Mouse (Mus musculus): ENCODE measurements around the gene Bbox1. TPM values are rescaled to one million over a fixed set of nuclear protein-coding genes. Genes with fewer than 3 reads are reported as not detected.

Bbox1 gene
- polyA plus RNA-seq (2015; fragmentation: Nextera tagmentation; extraction: Ambion mirVana) = 0.04 and 0.12 TPM in 2 replicates

GRCm38 (mm10) chr2:110314509-110315155 is at the start of gene Bbox1:
Bbox1 (minus strand) TSS chr2:110314560.
- WGBS = 73% methylated on average over 6 of the region's 6 CpGs
- no peak for ATAC-seq (ENCODE audit: low FRiP score, low TSS enrichment)
- Histone ChIP-seq H3K9ac (replicated peaks; ENCODE audit: low read length) (no peak within 1 kb of the TSS), H3K27me3 (ENCODE audit: insufficient read depth, low read length) (no peaks in the 10 kb centered on the region), H3K4me2 (replicated peaks; ENCODE audit: low read depth, low read length) (no peak within 1 kb of the TSS), H3K36me3 (ENCODE audit: insufficient read depth, low read length) (no peaks in the 10 kb centered on the region), H3K4me1 (ENCODE audit: insufficient read depth, low read length) (no peaks in the 10 kb centered on the region), H3K4me3 (ENCODE audit: low read length) (no peak within 1 kb of the TSS), H3K9me3 (ENCODE audit: low read length) (no peaks in the 10 kb centered on the region), H3K27ac (ENCODE audit: low read length) (no peak within 1 kb of the TSS)

GRCm38 (mm10) chr2:110363855-110364254 is 49.5 kb upstream of the Bbox1 start:
- H3K4me2 ChIP-seq (replicated peaks; ENCODE audit: low read depth, low read length) = no peak overlapping the region
- no peak overlapping the region for H3K9ac ChIP-seq (replicated peaks; ENCODE audit: low read length)
- peaks cover 4% of the 10 kb centered on the region; the same call in 1 of the 2 replicates for H3K27me3 ChIP-seq (ENCODE audit: insufficient read depth, low read length)
- no peak for ATAC-seq (ENCODE audit: low FRiP score, low TSS enrichment)
- WGBS = 61% methylated on average over 3 of the region's 3 CpGs
- H3K36me3 ChIP-seq (ENCODE audit: insufficient read depth, low read length) = no peaks in the 10 kb centered on the region
- no peak overlapping the region for H3K4me3 ChIP-seq (ENCODE audit: low read length)
- H3K9me3 ChIP-seq (ENCODE audit: low read length) = no peaks in the 10 kb centered on the region
- no peak overlapping the region for H3K27ac ChIP-seq (ENCODE audit: low read length)
- H3K4me1 ChIP-seq (ENCODE audit: insufficient read depth, low read length) = peaks cover 5% of the 10 kb centered on the region; the same call in 1 of the 2 replicates

- no peaks in the 10 kb centered on the region for H3K36me3 ChIP-seq (ENCODE audit: insufficient read depth, low read length)
- 1% methylated on average over 33 of the region's 33 CpGs for WGBS
- peak; percentile 93 for ATAC-seq (ENCODE audit: low FRiP score, low TSS enrichment)
- H3K9ac ChIP-seq (replicated peaks; ENCODE audit: low read length) = peak within 1 kb of the TSS; percentile 70
- peak within 1 kb of the TSS; percentile 48; the same call in 1 of the 2 replicates for H3K27ac ChIP-seq (ENCODE audit: low read length)
- H3K4me2 ChIP-seq (replicated peaks; ENCODE audit: low read depth, low read length) = peak within 1 kb of the TSS; percentile 68
- H3K27me3 ChIP-seq (ENCODE audit: insufficient read depth, low read length) = peaks cover 4% of the 10 kb centered on the region; the same call in 1 of the 2 replicates
- H3K9me3 ChIP-seq (ENCODE audit: low read length) = no peaks in the 10 kb centered on the region
- H3K4me1 ChIP-seq (ENCODE audit: insufficient read depth, low read length) = peaks cover 5% of the 10 kb centered on the region; the same call in 1 of the 2 replicates
- peak within 1 kb of the TSS; percentile 60 for H3K4me3 ChIP-seq (ENCODE audit: low read length)
Measured at GRCm38 (mm10) chr2:110362432-110363283, 48.3 kb upstream of the Bbox1 start, which contains the start of gene Fibin. Fibin (minus strand) TSS chr2:110363183.

DNA sequence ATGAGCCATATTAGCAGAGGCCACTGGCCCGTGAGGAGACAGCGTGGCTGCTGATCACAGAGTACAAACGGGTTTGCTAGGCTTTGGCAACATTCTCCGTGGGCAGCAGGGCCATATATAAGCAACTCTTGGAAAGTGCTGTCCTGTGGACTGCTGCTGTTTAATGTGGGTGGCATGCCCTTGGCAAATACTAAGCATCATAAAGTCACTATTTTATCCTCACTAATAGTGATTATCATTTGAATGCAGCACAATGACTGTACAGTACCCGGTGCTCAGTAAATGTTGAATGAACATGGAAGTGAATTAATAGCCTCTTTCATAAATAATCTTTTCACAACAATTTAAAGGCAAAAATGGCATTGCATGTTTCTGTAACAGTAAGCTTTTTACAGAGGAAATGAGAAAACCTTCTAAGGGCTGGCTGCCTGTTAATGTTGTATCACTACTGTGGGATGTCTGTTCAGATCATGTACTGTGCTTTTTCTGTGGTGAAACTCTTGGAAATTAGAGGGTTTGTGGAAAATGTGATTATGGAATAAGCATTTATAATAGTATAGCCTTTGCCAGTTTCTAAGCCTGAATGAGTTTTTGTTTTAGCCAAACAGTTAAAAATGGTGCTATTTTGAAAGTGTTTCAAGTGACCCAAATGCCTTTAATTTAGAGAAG is 39.1 kb upstream of the Bbox1 start:
- H3K4me3 ChIP-seq (ENCODE audit: low read length) = no peak overlapping the region
- 77% methylated on average over 5 of the region's 5 CpGs for WGBS
- no peaks in the 10 kb centered on the region for H3K9me3 ChIP-seq (ENCODE audit: low read length)
- no peak overlapping the region for H3K4me2 ChIP-seq (replicated peaks; ENCODE audit: low read depth, low read length)
- 0 out of 2 replicates have a peak, but pooled peaks cover 3% of the 10 kb centered on the region for H3K4me1 ChIP-seq (ENCODE audit: insufficient read depth, low read length)
- no peak overlapping the region for H3K9ac ChIP-seq (replicated peaks; ENCODE audit: low read length)
- no peaks in the 10 kb centered on the region for H3K36me3 ChIP-seq (ENCODE audit: insufficient read depth, low read length)
- H3K27ac ChIP-seq (ENCODE audit: low read length) = no peak overlapping the region
- no peak for ATAC-seq (ENCODE audit: low FRiP score, low TSS enrichment)
- no peaks in the 10 kb centered on the region for H3K27me3 ChIP-seq (ENCODE audit: insufficient read depth, low read length)

DNA sequence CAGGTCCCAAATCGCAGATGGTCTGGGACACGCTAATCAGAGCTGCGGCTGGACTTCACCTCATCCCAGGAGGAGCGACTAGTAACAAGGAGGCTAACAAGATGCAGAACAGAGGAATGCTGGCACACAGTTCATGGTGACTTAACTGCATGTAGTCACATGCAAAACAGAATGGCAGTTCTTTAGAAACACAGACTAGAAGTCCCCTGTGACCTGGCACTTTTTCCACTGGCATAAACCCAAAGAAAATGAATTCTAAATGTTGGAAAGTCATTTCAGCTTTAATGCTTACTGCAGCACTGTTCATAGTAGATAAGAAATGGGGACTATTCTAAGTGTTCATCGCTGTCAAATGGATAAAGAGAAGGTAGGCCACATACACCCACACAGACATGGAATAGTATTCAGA is 37.5 kb upstream of the Bbox1 start:
- H3K4me1 ChIP-seq (ENCODE audit: insufficient read depth, low read length) = 0 out of 2 replicates have a peak, but pooled peaks cover 3% of the 10 kb centered on the region
- H3K4me3 ChIP-seq (ENCODE audit: low read length) = no peak overlapping the region
- WGBS = 64% methylated on average over 5 of the region's 5 CpGs
- no peak for ATAC-seq (ENCODE audit: low FRiP score, low TSS enrichment)
- no peak overlapping the region for H3K9ac ChIP-seq (replicated peaks; ENCODE audit: low read length)
- no peaks in the 10 kb centered on the region for H3K27me3 ChIP-seq (ENCODE audit: insufficient read depth, low read length)
- no peaks in the 10 kb centered on the region for H3K9me3 ChIP-seq (ENCODE audit: low read length)
- no peak overlapping the region for H3K27ac ChIP-seq (ENCODE audit: low read length)
- H3K36me3 ChIP-seq (ENCODE audit: insufficient read depth, low read length) = no peaks in the 10 kb centered on the region
- H3K4me2 ChIP-seq (replicated peaks; ENCODE audit: low read depth, low read length) = no peak overlapping the region

DNA sequence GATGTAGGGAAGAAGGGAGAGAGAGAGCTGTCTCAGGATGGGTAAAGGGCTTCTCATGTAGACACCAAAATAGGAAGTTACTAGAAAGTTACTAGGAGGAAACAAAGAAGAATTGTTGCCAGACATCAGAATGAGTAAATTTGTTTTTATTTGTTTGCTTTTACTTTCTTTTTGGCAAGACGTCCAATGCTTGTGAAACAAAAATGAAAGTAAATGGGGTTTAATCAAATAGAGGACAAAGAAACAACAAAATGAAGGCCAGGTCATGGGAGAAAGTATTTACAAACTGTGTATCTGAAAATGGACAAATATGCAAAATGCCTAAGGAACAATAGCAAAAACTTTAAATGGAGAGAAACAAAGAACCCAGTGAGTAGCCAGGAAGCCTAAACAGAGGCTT is 37.0 kb upstream of the Bbox1 start:
- no peak for ATAC-seq (ENCODE audit: low FRiP score, low TSS enrichment)
- Histone ChIP-seq H3K27me3 (ENCODE audit: insufficient read depth, low read length) (no peaks in the 10 kb centered on the region), H3K9ac (replicated peaks; ENCODE audit: low read length) (no peak overlapping the region), H3K9me3 (ENCODE audit: low read length) (no peaks in the 10 kb centered on the region), H3K4me1 (ENCODE audit: insufficient read depth, low read length) (0 out of 2 replicates have a peak, but pooled peaks cover 3% of the 10 kb centered on the region), H3K4me2 (replicated peaks; ENCODE audit: low read depth, low read length) (no peak overlapping the region), H3K27ac (ENCODE audit: low read length) (no peak overlapping the region), H3K36me3 (ENCODE audit: insufficient read depth, low read length) (no peaks in the 10 kb centered on the region), H3K4me3 (ENCODE audit: low read length) (no peak overlapping the region)
- WGBS = 61% methylated on average over 1 of the region's 1 CpGs

DNA sequence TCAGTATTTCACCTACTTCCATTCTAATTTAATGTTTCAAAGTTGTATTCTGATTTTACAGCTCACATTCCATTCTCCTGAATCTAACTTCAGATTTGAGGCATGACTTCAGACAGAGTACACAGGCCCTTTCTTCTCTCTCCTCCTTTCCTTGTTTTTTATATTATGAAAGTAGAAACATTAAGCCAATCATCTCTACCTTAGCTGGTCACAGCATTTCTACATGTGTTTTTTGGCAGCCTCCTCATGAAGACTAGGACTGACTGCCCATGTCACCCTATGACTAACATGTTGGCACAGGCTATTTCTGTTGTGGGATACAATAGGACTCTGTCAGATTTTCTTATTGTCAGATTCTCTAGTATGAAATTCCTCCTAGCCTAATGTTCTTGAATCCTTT is 14.6 kb upstream of the Bbox1 start:
- no peak overlapping the region for H3K4me2 ChIP-seq (replicated peaks; ENCODE audit: low read depth, low read length)
- H3K9ac ChIP-seq (replicated peaks; ENCODE audit: low read length) = no peak overlapping the region
- no peak overlapping the region for H3K27ac ChIP-seq (ENCODE audit: low read length)
- ATAC-seq (ENCODE audit: low FRiP score, low TSS enrichment) = no peak
- no peaks in the 10 kb centered on the region for H3K27me3 ChIP-seq (ENCODE audit: insufficient read depth, low read length)
- H3K4me3 ChIP-seq (ENCODE audit: low read length) = no peak overlapping the region
- H3K4me1 ChIP-seq (ENCODE audit: insufficient read depth, low read length) = no peaks in the 10 kb centered on the region; the same call in 1 of the 2 replicates
- H3K9me3 ChIP-seq (ENCODE audit: low read length) = no peaks in the 10 kb centered on the region
- no peaks in the 10 kb centered on the region for H3K36me3 ChIP-seq (ENCODE audit: insufficient read depth, low read length)

- 58% methylated on average over 4 of the region's 4 CpGs for WGBS
- H3K4me1 ChIP-seq (ENCODE audit: insufficient read depth, low read length) = no peaks in the 10 kb centered on the region
- H3K9ac ChIP-seq (replicated peaks; ENCODE audit: low read length) = no peak overlapping the region
- no peak overlapping the region for H3K27ac ChIP-seq (ENCODE audit: low read length)
- no peak for ATAC-seq (ENCODE audit: low FRiP score, low TSS enrichment)
- H3K4me2 ChIP-seq (replicated peaks; ENCODE audit: low read depth, low read length) = no peak overlapping the region
- H3K9me3 ChIP-seq (ENCODE audit: low read length) = no peaks in the 10 kb centered on the region
- no peaks in the 10 kb centered on the region for H3K27me3 ChIP-seq (ENCODE audit: insufficient read depth, low read length)
- H3K36me3 ChIP-seq (ENCODE audit: insufficient read depth, low read length) = no peaks in the 10 kb centered on the region
- no peak overlapping the region for H3K4me3 ChIP-seq (ENCODE audit: low read length)
Measured at GRCm38 (mm10) chr2:110319949-110320348, 5.6 kb upstream of the Bbox1 start.

DNA sequence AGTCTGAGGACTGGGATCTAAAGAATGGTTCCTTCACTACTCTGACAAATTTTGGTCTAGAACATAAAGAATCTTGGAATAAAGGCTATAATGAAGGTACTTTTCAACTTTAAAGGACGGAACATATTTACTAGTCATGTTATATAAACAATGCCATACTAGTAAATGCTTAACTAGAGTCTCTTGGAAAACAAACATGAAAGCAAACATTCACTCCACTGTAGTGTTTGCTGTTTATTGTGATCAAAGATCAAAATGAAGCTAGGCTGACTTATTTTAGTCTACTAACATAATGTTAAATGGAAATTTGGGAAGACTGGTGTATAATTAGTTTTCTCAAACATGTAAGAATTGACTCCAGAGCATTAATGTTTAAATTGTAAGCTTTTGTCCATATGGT is 4.9 kb upstream of the Bbox1 start:
- no peak for ATAC-seq (ENCODE audit: low FRiP score, low TSS enrichment)
- H3K27me3 ChIP-seq (ENCODE audit: insufficient read depth, low read length) = no peaks in the 10 kb centered on the region
- H3K4me3 ChIP-seq (ENCODE audit: low read length) = no peak overlapping the region
- no peak overlapping the region for H3K9ac ChIP-seq (replicated peaks; ENCODE audit: low read length)
- H3K36me3 ChIP-seq (ENCODE audit: insufficient read depth, low read length) = no peaks in the 10 kb centered on the region
- no peak overlapping the region for H3K27ac ChIP-seq (ENCODE audit: low read length)
- H3K4me1 ChIP-seq (ENCODE audit: insufficient read depth, low read length) = no peaks in the 10 kb centered on the region
- WGBS = 86% methylated on average over 1 of the region's 1 CpGs
- no peaks in the 10 kb centered on the region for H3K9me3 ChIP-seq (ENCODE audit: low read length)
- no peak overlapping the region for H3K4me2 ChIP-seq (replicated peaks; ENCODE audit: low read depth, low read length)
